Mouse (Mus musculus): ENCODE results near the gene Clec14a. TPM values are rescaled to one million over a fixed set of nuclear protein-coding genes. Genes with fewer than 3 reads are reported as not detected.

Gene Clec14a
- polyA plus RNA-seq (2014; fragmentation: Illumina TruSeq; extraction: RNeasy Lipid Tissue Mini Kit (QIAGEN cat#74804); ENCODE audit: low read depth, low replicate concordance): 10.7 TPM

DNA sequence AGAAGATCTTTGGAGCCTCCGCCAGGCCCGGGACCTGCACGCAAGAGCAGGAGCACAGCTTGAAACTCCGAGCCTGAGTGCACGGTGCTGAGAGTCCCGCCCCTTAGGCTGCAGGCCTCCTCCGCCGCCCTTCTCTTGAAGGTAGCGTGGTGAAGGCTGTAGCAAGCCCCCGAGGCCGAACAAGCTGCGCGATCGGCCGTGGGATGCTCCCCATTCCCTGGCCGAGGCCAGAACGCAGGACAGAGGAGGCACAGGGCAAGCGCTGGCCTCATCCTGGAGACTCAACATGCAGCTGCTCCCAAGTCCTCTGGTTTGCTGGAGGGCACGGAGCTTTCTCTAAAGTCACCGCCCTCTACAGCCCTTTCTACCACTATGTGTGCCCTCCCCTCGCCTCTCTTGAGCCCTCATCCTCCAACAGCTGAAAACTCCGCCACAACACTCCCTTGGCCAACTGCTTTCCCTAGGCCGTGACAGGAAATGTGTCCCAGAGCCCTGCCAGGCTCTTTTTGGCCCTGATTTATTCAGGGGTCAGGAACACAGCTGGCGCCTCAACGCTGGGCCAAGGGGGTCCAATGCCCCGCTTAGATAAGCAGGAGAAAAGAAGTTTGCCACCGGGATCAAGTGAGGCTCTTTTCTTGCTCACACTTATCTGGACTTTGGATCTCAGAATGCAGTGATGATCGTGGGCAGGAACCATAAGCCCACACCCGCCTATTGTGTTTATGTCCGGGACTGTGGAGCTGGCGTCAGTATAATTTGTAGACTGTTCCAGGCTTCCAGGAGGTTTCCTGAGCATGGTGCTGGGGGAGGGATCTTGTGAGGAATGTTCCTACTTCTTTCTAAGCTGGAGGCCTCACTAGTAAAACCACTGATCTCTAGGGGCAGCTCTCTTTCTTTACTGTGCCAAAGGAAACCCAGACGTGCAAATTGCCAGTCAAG, at the start of gene Clec14a:
Gene Clec14a, minus strand, starts transcription at position 728 of the 939 bp plus-strand sequence.

Other genes with a start within 250 kb of the Clec14a start
- gene Sstr1, start 57.5 kb downstream of the Clec14a start, polyA plus RNA-seq (2014; fragmentation: Illumina TruSeq; extraction: RNeasy Lipid Tissue Mini Kit (QIAGEN cat#74804); ENCODE audit: low read depth, low replicate concordance): not detected

All from heart, adult 10 weeks (tissue).